Mouse (Mus musculus): ENCODE data around the gene Hist1h2af. TPM values are rescaled to one million over a fixed set of nuclear protein-coding genes. Genes with fewer than 3 reads are reported as not detected.
A peak's percentile ranks its signal among the peaks of the same experiment; 100 is the strongest.
"Not testable (repeated sequence)": the region's sequence is repeated elsewhere in the genome, so short reads cannot be mapped to it uniquely, and the experiment has no call there.

Gene Hist1h2af
- total and polyA plus RNA-seq, 3 experiments: 530 to 1,681 (median 1,417) TPM

GRCm38 (mm10) chr13:23543965-23544786 is 10.5 kb downstream of the Hist1h2af start, which contains the start of gene Hist1h3f:
Gene Hist1h3f (plus strand): TSS chr13:23544052.
- peaks cover 19% of the 10 kb centered on the region for H3K4me1 ChIP-seq (ENCODE audit: insufficient read depth, low read depth, low read length)
- H3K4me3 ChIP-seq (ENCODE audit: low read depth, low read length): peak within 1 kb of the TSS; percentile 69
- H3K9me3 ChIP-seq (replicated peaks): no peaks in the 10 kb centered on the region
- TF ChIP-seq POLR2AphosphoS5 (IDR thresholded peaks at IDR 0.05; ENCODE audit: insufficient replicate concordance, low read depth, low read length) (peak; percentile 97), TAL1 (conservative IDR thresholded peaks at IDR 0.05; ENCODE audit: low read depth, low read length) (no peak), CTCF (IDR thresholded peaks at IDR 0.05; ENCODE audit: low read depth, low read length) (no peak)
- no peaks in the 10 kb centered on the region for H3K27me3 ChIP-seq (ENCODE audit: insufficient read depth, low read length)
- ATAC-seq (ENCODE audit: extremely low read depth, insufficient number of reproducible peaks, low FRiP score, poor library complexity, severe bottlenecking) (peak; percentile 73), DNase-seq (ENCODE audit: low spot score) (peak; percentile 66)
- H3K36me3 ChIP-seq (replicated peaks): no peaks in the 10 kb centered on the region

DNA sequence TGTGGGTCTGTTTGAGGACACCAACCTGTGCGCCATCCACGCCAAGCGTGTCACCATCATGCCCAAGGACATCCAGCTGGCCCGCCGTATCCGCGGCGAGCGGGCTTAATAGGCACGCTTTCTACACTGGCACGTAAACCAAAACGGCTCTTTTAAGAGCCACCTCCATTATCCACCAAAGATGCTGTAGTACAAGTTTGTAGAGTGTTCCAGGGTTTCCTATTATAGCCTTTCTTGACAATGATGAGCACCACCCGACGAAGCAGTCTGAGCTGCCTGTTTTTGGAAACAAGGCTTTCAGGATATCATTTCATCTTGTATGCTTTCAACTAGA is 11.0 kb downstream of the Hist1h2af start:
- not testable (repeated sequence) for H3K27me3 ChIP-seq (ENCODE audit: insufficient read depth, low read length); DNase-seq (ENCODE audit: low spot score); H3K9me3 ChIP-seq (replicated peaks); H3K36me3 ChIP-seq (replicated peaks)
- Histone ChIP-seq H3K4me3 (ENCODE audit: low read depth, low read length) (peak overlapping the region; percentile 65), H3K4me1 (ENCODE audit: insufficient read depth, low read depth, low read length) (peaks cover 22% of the 10 kb centered on the region)
- ATAC-seq (ENCODE audit: extremely low read depth, insufficient number of reproducible peaks, low FRiP score, poor library complexity, severe bottlenecking): 0 out of 2 replicates have a peak, but pooled peaks have one; percentile 9
- 0 out of 2 replicates have a peak, but pooled peaks have one; percentile 28 for TF ChIP-seq POLR2AphosphoS5 (IDR thresholded peaks at IDR 0.05; ENCODE audit: insufficient replicate concordance, low read depth, low read length)

GRCm38 (mm10) chr13:23546694-23547093 is 13.0 kb downstream of the Hist1h2af start:
- H3K4me3 ChIP-seq (ENCODE audit: low read depth, low read length): no peak overlapping the region
- peaks cover 25% of the 10 kb centered on the region for H3K4me1 ChIP-seq (ENCODE audit: insufficient read depth, low read depth, low read length)
- ATAC-seq (ENCODE audit: extremely low read depth, insufficient number of reproducible peaks, low FRiP score, poor library complexity, severe bottlenecking): no peak
- H3K36me3 ChIP-seq (replicated peaks): no peaks in the 10 kb centered on the region
- TF ChIP-seq TAL1 (conservative IDR thresholded peaks at IDR 0.05; ENCODE audit: low read depth, low read length): no peak
- no peak for TF ChIP-seq CTCF (IDR thresholded peaks at IDR 0.05; ENCODE audit: low read depth, low read length)
- no peak for TF ChIP-seq POLR2AphosphoS5 (IDR thresholded peaks at IDR 0.05; ENCODE audit: insufficient replicate concordance, low read depth, low read length)
- no peak for TF ChIP-seq GATA2 (IDR thresholded peaks at IDR 0.05; ENCODE audit: borderline replicate concordance, low read depth, low read length)
- no peak for TF ChIP-seq GATA1 (IDR thresholded peaks at IDR 0.05; ENCODE audit: borderline replicate concordance, low read length)
- DNase-seq (ENCODE audit: low spot score): no peak
- H3K9me3 ChIP-seq (replicated peaks): no peaks in the 10 kb centered on the region
- H3K27me3 ChIP-seq (ENCODE audit: insufficient read depth, low read length): no peaks in the 10 kb centered on the region

DNA sequence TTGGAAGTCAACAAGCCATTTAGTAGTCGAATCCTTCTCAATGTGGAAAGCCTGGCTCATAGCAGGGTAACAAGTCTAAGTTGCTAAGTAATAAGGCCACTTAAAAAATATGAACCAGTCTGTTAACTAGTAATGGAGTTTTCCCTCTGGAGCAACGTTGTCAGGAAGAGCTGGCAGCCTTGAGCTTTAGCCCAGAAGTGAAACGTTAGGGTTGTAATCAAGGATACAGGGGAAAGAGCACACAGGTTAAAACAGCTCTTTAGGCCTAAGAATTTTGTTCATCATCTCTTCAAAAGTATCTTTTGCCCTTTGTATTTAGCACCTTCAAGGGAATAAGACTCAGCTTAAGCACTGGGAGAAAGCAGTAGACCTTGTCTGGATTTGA is 17.0 kb downstream of the Hist1h2af start:
- ATAC-seq (ENCODE audit: extremely low read depth, insufficient number of reproducible peaks, low FRiP score, poor library complexity, severe bottlenecking): no peak
- no peak for DNase-seq (ENCODE audit: low spot score)
- peak; percentile 92; the same call in 1 of the 2 replicates for TF ChIP-seq POLR2AphosphoS5 (IDR thresholded peaks at IDR 0.05; ENCODE audit: insufficient replicate concordance, low read depth, low read length)
- TF ChIP-seq GATA1 (IDR thresholded peaks at IDR 0.05; ENCODE audit: borderline replicate concordance, low read length): no peak
- H3K27me3 ChIP-seq (ENCODE audit: insufficient read depth, low read length): no peaks in the 10 kb centered on the region
- no peaks in the 10 kb centered on the region for H3K9me3 ChIP-seq (replicated peaks)
- H3K4me3 ChIP-seq (ENCODE audit: low read depth, low read length): peak overlapping the region; percentile 67; the same call in 1 of the 2 replicates
- H3K4me1 ChIP-seq (ENCODE audit: insufficient read depth, low read depth, low read length): peaks cover 43% of the 10 kb centered on the region
- no peaks in the 10 kb centered on the region for H3K36me3 ChIP-seq (replicated peaks)

DNA sequence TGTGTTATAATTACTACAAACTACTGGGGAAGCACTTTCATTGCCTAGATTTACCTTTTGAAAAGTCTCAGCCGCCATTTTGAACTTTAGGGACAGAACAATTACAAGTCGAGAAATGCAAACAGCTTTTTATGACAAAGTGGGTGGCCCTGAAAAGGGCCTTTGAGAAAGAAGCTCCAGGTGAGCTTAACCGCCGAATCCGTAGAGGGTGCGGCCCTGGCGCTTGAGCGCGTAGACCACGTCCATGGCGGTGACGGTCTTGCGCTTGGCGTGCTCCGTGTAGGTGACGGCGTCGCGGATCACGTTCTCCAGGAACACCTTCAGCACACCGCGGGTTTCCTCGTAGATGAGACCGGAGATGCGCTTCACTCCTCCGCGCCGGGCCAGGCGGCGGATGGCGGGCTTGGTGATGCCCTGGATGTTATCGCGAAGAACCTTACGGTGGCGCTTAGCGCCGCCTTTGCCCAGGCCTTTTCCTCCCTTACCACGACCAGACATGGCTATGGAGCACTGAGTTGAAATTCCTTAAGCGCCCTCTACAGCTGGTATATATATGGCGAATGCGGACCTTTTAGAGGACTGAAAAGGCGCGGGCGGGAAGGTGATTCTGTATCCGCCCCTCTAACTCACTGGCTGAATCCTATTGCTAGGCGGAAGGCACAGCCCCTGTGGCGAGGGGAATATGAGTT is 17.6 kb downstream of the Hist1h2af start, which contains the start of gene Hist1h4f:
TSS of gene Hist1h4f (minus strand) at position 503 of the 689 bp plus-strand sequence.
- Histone ChIP-seq H3K4me1 (ENCODE audit: insufficient read depth, low read depth, low read length) (peaks cover 40% of the 10 kb centered on the region), H3K4me3 (ENCODE audit: low read depth, low read length) (peak within 1 kb of the TSS; percentile 67)
- ATAC-seq (ENCODE audit: extremely low read depth, insufficient number of reproducible peaks, low FRiP score, poor library complexity, severe bottlenecking) (peak; percentile 45), DNase-seq (ENCODE audit: low spot score) (peak; percentile 20)
- peak; percentile 93 for TF ChIP-seq POLR2AphosphoS5 (IDR thresholded peaks at IDR 0.05; ENCODE audit: insufficient replicate concordance, low read depth, low read length)
- H3K27me3 ChIP-seq (ENCODE audit: insufficient read depth, low read length); H3K36me3 ChIP-seq (replicated peaks); H3K9me3 ChIP-seq (replicated peaks): not testable (repeated sequence)

GRCm38 (mm10) chr13:23551931-23552914 is 18.5 kb downstream of the Hist1h2af start:
- DNase-seq (ENCODE audit: low spot score): no peak
- H3K4me1 ChIP-seq (ENCODE audit: insufficient read depth, low read depth, low read length): peaks cover 40% of the 10 kb centered on the region

More at GRCm38 (mm10) chr13:23551931-23552914, 18.5 kb downstream of the Hist1h2af start:
- H3K36me3 ChIP-seq (replicated peaks): no peaks in the 10 kb centered on the region
- H3K9me3 ChIP-seq (replicated peaks): no peaks in the 10 kb centered on the region
- no peaks in the 10 kb centered on the region for H3K27me3 ChIP-seq (ENCODE audit: insufficient read depth, low read length)
- no peak for ATAC-seq (ENCODE audit: extremely low read depth, insufficient number of reproducible peaks, low FRiP score, poor library complexity, severe bottlenecking)
- no peak overlapping the region for H3K4me3 ChIP-seq (ENCODE audit: low read depth, low read length)
- TF ChIP-seq POLR2AphosphoS5 (IDR thresholded peaks at IDR 0.05; ENCODE audit: insufficient replicate concordance, low read depth, low read length): no peak
- no peak for TF ChIP-seq GATA1 (IDR thresholded peaks at IDR 0.05; ENCODE audit: borderline replicate concordance, low read length)
- no peak for TF ChIP-seq TAL1 (conservative IDR thresholded peaks at IDR 0.05; ENCODE audit: low read depth, low read length)
- TF ChIP-seq GATA2 (IDR thresholded peaks at IDR 0.05; ENCODE audit: borderline replicate concordance, low read depth, low read length): no peak
- no peak for TF ChIP-seq CTCF (IDR thresholded peaks at IDR 0.05; ENCODE audit: low read depth, low read length)

Data from G1E (cell line).